Mouse (Mus musculus) embryo, embryonic 10.5 days (tissue): ENCODE data around the gene Mamld1.

ENCODE experiments used
- DNase-seq: peaks from one replicate; pipeline ENCODE4 v3.0.0-alpha.2; 2015; ENCODE audit warnings: low spot score

Mamld1 gene

GRCm38 (mm10) chrX:71141390-71141789 lies 91.3 kb downstream of the Mamld1 start:
- no peak for DNase-seq

GRCm38 (mm10) chrX:71149441-71150050 lies 99.5 kb downstream of the Mamld1 start:
- DNase-seq = no peak

- DNase-seq = no peak
Measured at GRCm38 (mm10) chrX:71150551-71151001, 100.5 kb downstream of the Mamld1 start.

GRCm38 (mm10) chrX:71181526-71181925 lies 131.5 kb downstream of the Mamld1 start:
- no peak for DNase-seq

- DNase-seq = no peak
Measured at GRCm38 (mm10) chrX:71183671-71184070, 133.6 kb downstream of the Mamld1 start.

- DNase-seq = no peak
Measured at GRCm38 (mm10) chrX:71186396-71186795, 136.3 kb downstream of the Mamld1 start.

- no peak for DNase-seq
Measured at GRCm38 (mm10) chrX:71204776-71205175, 154.7 kb downstream of the Mamld1 start.
